Mouse (Mus musculus) liver, embryonic 14.5 days (tissue): Measurements from ENCODE around the gene Ilk. TPM values are rescaled to one million over a fixed set of nuclear protein-coding genes. Genes with fewer than 3 reads are reported as not detected.
"Not testable (repeated sequence)": the region's sequence is repeated elsewhere in the genome, so short reads cannot be mapped to it uniquely, and the experiment has no call there.

Experiments
- ATAC-seq: fragments of 200-750 bp; cut with Nextera tagmentation; 2 replicates; pipeline ENCODE4 v1.8.0; 2017; ENCODE audit warnings: moderate number of reproducible peaks, mild to moderate bottlenecking, moderate library complexity; ENCODE audit not compliant: insufficient read depth
- DNase-seq, 3 experiments: peaks; one replicate each; pipeline ENCODE4 v3.0.0-alpha.2; 2012 to 2013; ENCODE audit warnings: low read depth in 3 of 3, low spot score in 3 of 3
- H3K27ac ChIP-seq: fragments of 300-500 bp; sonication (generic); 2 replicates; pipeline ENCODE4 v1.5.1; 2014; ENCODE audit warnings: moderate library complexity, mild to moderate bottlenecking, control low read depth, inconsistent platforms
- H3K27me3 ChIP-seq: fragments of 300-500 bp; sonication (generic); 2 replicates; pipeline ENCODE4 v1.6.1; 2014; ENCODE audit warnings: mild to moderate bottlenecking, low read length, moderate library complexity; ENCODE audit not compliant: control insufficient read depth, insufficient read depth
- H3K36me3 ChIP-seq: fragments of 300-500 bp; sonication (generic); replicated peaks from 2 replicates; pipeline ENCODE4 v1.6.1; 2014; ENCODE audit warnings: low read depth; ENCODE audit not compliant: control insufficient read depth, insufficient read depth
- H3K4me1 ChIP-seq, 2 experiments: fragments of 200-500 bp in 1 of 2; fragments of 300-500 bp in 1 of 2; sonication (generic) in 1 of 2; replicated peaks; 2 replicates each; pipeline ENCODE4 v1.6.1; 2012 to 2014; ENCODE audit warnings: antibody characterized with exemption in 1 of 2, inconsistent platforms in 1 of 2, low read length in 1 of 2; ENCODE audit not compliant: control insufficient read depth in 2 of 2, insufficient read depth in 2 of 2
- H3K4me2 ChIP-seq: fragments of 300-500 bp; sonication (generic); 2 replicates; pipeline ENCODE4 v1.6.1; 2014; ENCODE audit warnings: low read depth, mild to moderate bottlenecking, control low read depth, moderate library complexity
- H3K4me3 ChIP-seq, 2 experiments: fragments of 200-500 bp in 1 of 2; fragments of 300-500 bp in 1 of 2; sonication (generic) in 1 of 2; 2 replicates each; pipeline ENCODE4 v1.5.1; 2012 to 2014; ENCODE audit warnings: low read depth in 2 of 2, low read length in 2 of 2, mild to moderate bottlenecking in 2 of 2, control low read depth in 1 of 2, inconsistent platforms in 1 of 2, moderate library complexity in 1 of 2; ENCODE audit not compliant: insufficient read depth in 1 of 2
- H3K9ac ChIP-seq: fragments of 300-500 bp; sonication (generic); replicated peaks from 2 replicates; pipeline ENCODE4 v1.6.1; 2014; ENCODE audit warnings: mild to moderate bottlenecking, control low read depth, moderate library complexity
- H3K9me3 ChIP-seq: fragments of 300-500 bp; sonication (generic); 2 replicates; pipeline ENCODE4 v1.6.1; 2016; ENCODE audit warnings: low read length, mixed read lengths; ENCODE audit not compliant: control insufficient read depth
- CTCF ChIP-seq: IDR thresholded peaks from 2 replicates; pipeline ENCODE4 v1.5.1; 2016; ENCODE audit warnings: antibody characterized with exemption, low read depth, control low read depth
- EP300 ChIP-seq: IDR thresholded peaks from 2 replicates; pipeline ENCODE4 v1.6.1; 2016; ENCODE audit warnings: antibody characterized with exemption, low read depth
- WGBS: fragments of 180-500 bp; shearing (Covaris S2); extraction: QIAGEN DNeasy Blood & Tissue Kit; methylation state at CpG from one replicate; pipeline ENCODE4 v1.1.7; 2014; ENCODE audit not compliant: insufficient replicate concordance; 5-methylcytosine and 5-hydroxymethylcytosine counted together
- polyA plus RNA-seq, 2 experiments: library from polyadenylated mRNA; depleted of rRNA in 1 of 2; stranded (reverse) in 1 of 2; unstranded in 1 of 2; fragments of >200 nt; fragmentation: Nextera tagmentation in 1 of 2; extraction: Ambion mirVana in 1 of 2; gene quantifications; 2 replicates each; pipeline versions ENCODE4 v1.2.1 to v1.2.3; 2012 to 2014

Gene Ilk
- polyA plus RNA-seq, 2 experiments, result 71.1 to 110 TPM

GRCm38 (mm10) chr7:105733836-105734235, 2.6 kb upstream of the Ilk start:
- TF ChIP-seq EP300 (no peak), CTCF (no peak)
- no peak overlapping the region for H3K27ac ChIP-seq
- no peaks in the 10 kb centered on the region for H3K9me3 ChIP-seq
- no peak overlapping the region for H3K4me3 ChIP-seq
- peaks cover 24% of the 10 kb centered on the region for H3K36me3 ChIP-seq
- H3K9ac ChIP-seq, result no peak overlapping the region
- H3K27me3 ChIP-seq, result no peaks in the 10 kb centered on the region
- 83% methylated on average over 11 of the region's 11 CpGs for WGBS
- H3K4me1 ChIP-seq, result peaks cover 12 to 19% of the 10 kb centered on the region in 2 experiments
- no peak overlapping the region for H3K4me2 ChIP-seq
- ATAC-seq, result no peak
- no peak for DNase-seq

DNA sequence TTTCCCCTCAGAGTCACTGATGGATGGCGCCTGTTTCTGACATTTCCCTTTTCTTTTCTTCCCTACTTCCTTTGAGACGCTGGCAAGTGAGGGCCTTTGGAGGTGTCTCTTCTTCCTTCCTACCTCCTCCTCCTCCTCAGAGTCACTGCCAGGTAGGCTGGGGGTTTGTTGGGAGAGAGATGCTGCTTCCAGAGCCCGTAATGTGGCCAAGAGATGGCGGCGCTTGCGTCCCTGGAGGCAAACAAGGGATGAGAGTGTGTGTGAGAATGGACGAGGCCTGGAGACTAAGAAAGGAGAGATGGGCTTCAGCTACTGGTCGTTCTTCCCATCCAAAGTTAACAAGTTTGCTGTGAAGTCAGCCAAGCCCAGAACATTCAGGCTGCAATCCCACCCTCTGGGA, 1.6 kb upstream of the Ilk start:
- WGBS, result 79% methylated on average over 8 of the region's 8 CpGs
- Histone ChIP-seq H3K4me3 (0 out of 4 replicates have a peak overlapping the region, but pooled peaks of 1 of the 2 experiments have one; percentile 2), H3K4me1 (peaks cover 22 to 28% of the 10 kb centered on the region in 2 experiments), H3K9ac (no peak overlapping the region), H3K27ac (no peak overlapping the region), H3K36me3 (peaks cover 24% of the 10 kb centered on the region), H3K4me2 (peak overlapping the region; percentile 81; the same call in 1 of the 2 replicates), H3K27me3 (no peaks in the 10 kb centered on the region), H3K9me3 (no peaks in the 10 kb centered on the region)
- no peak for ATAC-seq
- DNase-seq, result no peak
- TF ChIP-seq EP300, result no peak
- TF ChIP-seq CTCF, result no peak

DNA sequence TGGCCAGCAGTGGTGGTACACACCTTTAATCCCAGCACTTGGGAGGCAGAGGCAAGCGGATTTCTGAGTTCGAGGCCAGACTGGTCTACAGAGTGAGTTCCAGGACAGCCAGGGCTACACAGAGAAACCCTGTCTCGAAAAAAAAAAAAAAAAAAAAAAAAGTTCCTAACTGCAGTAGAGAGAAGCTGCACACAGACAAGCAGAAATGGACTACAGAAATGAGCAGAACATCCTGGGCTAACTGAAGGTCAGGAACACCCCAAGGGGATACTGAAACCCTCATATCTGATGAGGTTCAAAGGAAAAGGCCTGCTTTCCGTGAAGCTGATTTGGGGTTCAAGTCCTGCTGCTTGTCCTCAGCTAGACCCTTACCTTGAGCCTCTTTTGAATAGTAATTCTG, 928 bp upstream of the Ilk start:
- H3K4me1 ChIP-seq, result peaks cover 22 to 29% of the 10 kb centered on the region in 2 experiments
- not testable (repeated sequence) for H3K9me3 ChIP-seq, H3K27me3 ChIP-seq, DNase-seq, H3K27ac ChIP-seq, ATAC-seq
- peaks cover 30% of the 10 kb centered on the region for H3K36me3 ChIP-seq
- H3K9ac ChIP-seq, result peak overlapping the region; percentile 73
- H3K4me3 ChIP-seq, result peak overlapping the region; percentile 80 to 83
- peak overlapping the region; percentile 81 for H3K4me2 ChIP-seq
- 40% methylated on average over 4 of the region's 4 CpGs for WGBS

- WGBS, result under 1% methylated on average over 30 of the region's 30 CpGs
- Histone ChIP-seq H3K27me3 (no peaks in the 10 kb centered on the region), H3K4me1 (peaks cover 22 to 29% of the 10 kb centered on the region in 2 experiments), H3K9me3 (no peaks in the 10 kb centered on the region), H3K36me3 (peaks cover 40% of the 10 kb centered on the region), H3K4me2 (peak within 1 kb of the TSS; percentile 81), H3K9ac (peak within 1 kb of the TSS; percentile 91), H3K4me3 (peak within 1 kb of the TSS; percentile 80 to 83), H3K27ac (peak within 1 kb of the TSS; percentile 61)
- peak in 1 of 3 experiments; percentile 38 for DNase-seq
- TF ChIP-seq CTCF, result no peak
- TF ChIP-seq EP300, result no peak
- ATAC-seq, result peak; percentile 38
Observed at GRCm38 (mm10) chr7:105736911-105737521, 624 bp downstream of the Ilk start, which contains the start of gene Rrp8. Rrp8 (minus strand) TSS chr7:105737385.

- Histone ChIP-seq H3K4me3 (peak overlapping the region; percentile 80 to 83), H3K36me3 (peaks cover 44% of the 10 kb centered on the region), H3K4me2 (peak overlapping the region; percentile 81), H3K9ac (peak overlapping the region; percentile 91), H3K9me3 (no peaks in the 10 kb centered on the region), H3K27me3 (no peaks in the 10 kb centered on the region), H3K27ac (peak overlapping the region; percentile 20; the same call in 1 of the 2 replicates), H3K4me1 (peaks cover 22 to 29% of the 10 kb centered on the region in 2 experiments)
- WGBS, result 34% methylated on average over 3 of the region's 3 CpGs
- TF ChIP-seq CTCF (no peak), EP300 (no peak)
- DNase-seq, result no peak
- ATAC-seq, result no peak
Observed at GRCm38 (mm10) chr7:105737648-105738047, 1.3 kb downstream of the Ilk start.
